Mouse (Mus musculus) right cerebral cortex, postnatal 10 days (tissue): ENCODE measurements around the gene Fgd6.

ENCODE experiments used
- DNase-seq, 2 experiments: peaks; one replicate each; pipeline ENCODE4 v3.0.0; 2021; ENCODE audit warnings: low spot score in 2 of 2

Gene Fgd6

GRCm38 (mm10) chr10:94134535-94135390 is 99.0 kb downstream of the Fgd6 start:
- no peak for DNase-seq

DNA sequence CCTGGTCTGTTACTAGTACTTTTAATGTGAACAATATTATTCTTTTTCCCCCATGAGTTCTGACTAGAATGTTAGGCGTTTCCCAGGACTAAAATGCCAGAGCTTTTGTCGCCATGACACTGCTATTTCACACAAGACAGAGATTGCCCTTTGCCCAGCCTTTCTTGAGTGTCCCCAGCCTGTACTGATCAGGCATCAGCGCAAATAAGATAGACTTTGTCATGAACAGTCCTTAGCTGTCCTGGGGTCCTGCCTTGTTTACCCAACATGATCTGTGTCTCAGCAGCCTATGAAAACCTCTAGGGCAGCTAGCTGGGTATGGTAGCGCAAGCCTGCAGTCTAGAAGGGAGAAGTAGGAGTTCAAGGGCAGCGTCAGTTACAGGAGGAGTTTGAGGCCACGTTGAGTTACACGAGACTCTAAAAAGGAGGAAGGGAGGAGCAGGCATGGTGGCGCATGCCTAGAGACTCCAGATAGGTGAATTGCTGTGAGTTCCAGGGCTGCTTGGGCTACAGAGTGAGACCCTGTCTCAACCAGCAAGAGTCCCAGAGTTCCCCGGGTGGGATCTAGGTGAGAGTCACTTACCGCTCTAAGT is 103.2 kb downstream of the Fgd6 start:
- DNase-seq: no peak

DNA sequence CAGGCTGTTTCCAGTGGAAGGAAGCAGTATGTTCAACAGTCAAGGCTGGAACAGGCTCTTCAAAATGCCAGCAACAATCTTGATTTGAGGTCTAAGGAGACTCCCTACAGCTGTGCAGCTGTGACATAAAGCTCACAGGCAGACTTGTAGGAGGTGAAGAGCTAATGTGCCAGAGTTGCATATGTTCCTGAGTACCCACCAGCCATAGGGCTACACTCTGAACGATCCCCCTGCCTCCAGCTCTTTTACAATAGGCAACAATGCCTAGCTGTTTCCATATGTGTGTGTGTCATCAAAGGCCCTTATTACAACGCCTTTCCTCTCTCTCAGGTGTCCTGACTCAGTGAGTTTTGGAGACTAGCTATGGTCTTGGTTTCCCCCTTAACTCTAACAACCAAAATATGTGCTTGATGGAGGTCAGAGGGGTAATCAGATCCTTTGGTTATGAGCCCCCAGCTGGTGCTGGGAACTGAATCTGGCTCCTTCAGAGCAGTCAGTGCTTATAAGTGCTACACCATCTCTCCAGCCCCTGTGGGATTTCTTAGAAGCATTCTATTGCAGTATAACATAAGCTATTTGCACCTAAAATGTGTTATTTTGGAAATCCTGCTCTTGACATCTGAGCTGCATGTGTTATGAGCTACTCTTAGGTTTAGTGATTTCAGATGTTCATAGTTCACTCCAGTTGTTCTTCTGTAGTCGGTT is 104.6 kb downstream of the Fgd6 start:
- no peak for DNase-seq

- DNase-seq: no peak
Observed at GRCm38 (mm10) chr10:94142427-94142826, 106.6 kb downstream of the Fgd6 start.

GRCm38 (mm10) chr10:94144581-94144980 is 108.8 kb downstream of the Fgd6 start:
- DNase-seq: no peak

- no peak for DNase-seq
Observed at GRCm38 (mm10) chr10:94147391-94147755, 111.6 kb downstream of the Fgd6 start.

GRCm38 (mm10) chr10:94147756-94148531 is 112.1 kb downstream of the Fgd6 start, which contains the start of gene Nr2c1:
TSS of gene Nr2c1 (plus strand) at chr10:94148023.
- DNase-seq: peak; percentile 94 to 95

GRCm38 (mm10) chr10:94151488-94151887 is 115.7 kb downstream of the Fgd6 start:
- DNase-seq: no peak

DNA sequence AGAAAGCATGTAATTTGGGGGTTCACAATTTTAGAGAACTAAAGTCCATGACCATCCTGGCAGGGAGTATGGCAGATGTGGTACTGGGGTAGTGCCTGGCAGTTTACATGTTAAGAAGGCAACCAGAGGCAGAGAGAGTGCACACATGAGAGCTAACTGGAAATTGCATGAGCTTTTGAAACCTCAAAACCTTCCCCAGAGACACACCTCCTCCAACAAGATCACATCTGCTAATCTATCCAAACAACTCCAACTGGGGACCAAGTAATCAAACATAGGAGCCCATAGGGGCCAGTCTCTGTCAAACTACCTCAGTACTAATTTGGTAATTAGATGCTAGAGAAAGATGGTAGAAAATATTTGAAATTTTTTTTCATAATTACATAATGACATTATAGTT is 118.0 kb downstream of the Fgd6 start:
- no peak for DNase-seq

- DNase-seq: no peak
Observed at GRCm38 (mm10) chr10:94158962-94159361, 123.2 kb downstream of the Fgd6 start.

DNA sequence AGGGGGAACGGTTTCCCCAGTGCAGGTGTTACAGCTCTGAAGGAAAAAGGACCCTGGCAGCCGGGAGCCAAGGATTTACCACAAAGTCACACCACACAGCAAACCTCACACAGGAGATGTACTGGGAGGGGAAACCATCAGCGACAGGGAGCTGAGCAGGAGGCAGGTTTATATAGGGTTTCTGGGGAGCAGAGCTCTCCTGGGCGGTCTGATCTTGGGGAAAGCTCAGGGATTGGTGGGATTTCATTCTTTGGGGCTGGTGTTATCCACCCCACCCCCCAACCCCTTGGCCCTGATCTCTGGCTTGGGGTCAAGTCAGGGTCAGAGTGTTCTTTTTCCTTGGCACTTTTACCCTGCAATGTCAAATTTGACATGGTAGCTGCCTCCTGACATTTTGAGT is 123.6 kb downstream of the Fgd6 start:
- DNase-seq: peak in 1 of 2 experiments; percentile 5

DNA sequence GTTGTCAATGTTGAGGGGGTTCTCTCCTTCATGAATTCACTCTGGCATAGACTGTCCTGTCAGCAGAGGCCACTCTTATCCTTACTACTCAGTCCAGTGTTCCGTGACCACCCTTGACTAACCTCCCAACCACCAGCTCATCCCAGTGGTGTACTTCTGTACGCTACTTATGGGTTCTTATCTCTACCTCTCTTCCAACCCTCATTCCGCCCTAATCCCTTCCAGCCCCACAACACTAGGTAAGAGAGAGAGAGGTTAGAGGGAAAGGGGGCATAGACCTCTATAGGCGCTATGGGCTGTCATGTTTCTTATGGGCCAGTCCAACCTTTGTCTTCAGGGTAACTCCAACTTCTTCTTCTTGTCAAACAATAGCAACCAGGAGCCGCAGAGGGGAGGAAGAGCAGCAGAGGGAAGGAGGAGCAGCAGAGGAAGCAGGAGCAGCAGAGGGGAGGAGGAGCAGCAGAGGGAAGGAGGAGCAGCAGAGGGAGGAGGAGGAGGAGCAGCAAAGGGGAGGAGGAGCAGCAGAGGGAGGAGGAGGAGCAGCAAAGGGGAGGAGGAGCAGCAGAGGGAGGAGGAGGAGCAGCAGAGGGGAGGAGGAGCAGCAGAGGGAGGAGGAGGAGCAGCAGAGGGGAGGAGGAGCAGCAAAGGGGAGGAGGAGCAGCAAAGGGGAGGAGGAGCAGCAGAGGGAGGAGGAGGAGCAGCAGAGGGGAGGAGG is 125.4 kb downstream of the Fgd6 start:
- DNase-seq: no peak

GRCm38 (mm10) chr10:94162031-94162430 is 126.2 kb downstream of the Fgd6 start:
- DNase-seq: no peak

DNA sequence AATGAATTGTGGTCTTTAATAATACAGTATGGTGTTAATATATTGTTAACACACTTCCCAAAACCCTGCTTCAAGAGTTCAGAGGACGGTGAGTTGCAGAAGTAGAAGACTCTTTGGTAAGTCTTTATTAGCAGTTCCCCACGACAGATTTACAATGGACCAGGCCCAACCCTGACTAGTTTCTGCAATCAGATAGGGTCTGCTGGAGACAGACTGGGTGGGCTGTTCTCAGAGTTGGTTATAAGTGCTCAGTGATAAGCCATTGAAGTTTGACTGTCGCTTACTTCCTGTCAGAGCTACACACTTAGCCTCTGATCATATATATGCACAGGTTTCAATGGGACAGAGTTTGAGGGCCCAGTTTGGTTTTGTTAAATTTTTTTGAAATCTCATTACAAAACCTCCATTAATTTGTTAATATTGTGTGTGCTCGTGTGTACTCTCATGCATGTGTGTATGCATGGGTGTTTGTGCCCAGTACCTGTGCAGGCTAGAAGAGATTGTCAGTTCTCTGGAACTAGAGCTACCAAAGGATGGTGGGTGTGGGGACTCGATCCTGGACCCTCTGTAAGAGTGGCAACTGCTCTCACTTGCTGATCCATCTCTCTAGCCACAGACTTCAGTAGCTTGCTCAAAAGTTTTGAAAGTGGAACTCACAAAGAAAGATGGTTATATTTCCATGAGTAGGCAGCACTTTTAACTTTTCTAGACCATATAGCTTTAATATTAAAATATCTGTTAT is 128.5 kb downstream of the Fgd6 start:
- no peak for DNase-seq

DNA sequence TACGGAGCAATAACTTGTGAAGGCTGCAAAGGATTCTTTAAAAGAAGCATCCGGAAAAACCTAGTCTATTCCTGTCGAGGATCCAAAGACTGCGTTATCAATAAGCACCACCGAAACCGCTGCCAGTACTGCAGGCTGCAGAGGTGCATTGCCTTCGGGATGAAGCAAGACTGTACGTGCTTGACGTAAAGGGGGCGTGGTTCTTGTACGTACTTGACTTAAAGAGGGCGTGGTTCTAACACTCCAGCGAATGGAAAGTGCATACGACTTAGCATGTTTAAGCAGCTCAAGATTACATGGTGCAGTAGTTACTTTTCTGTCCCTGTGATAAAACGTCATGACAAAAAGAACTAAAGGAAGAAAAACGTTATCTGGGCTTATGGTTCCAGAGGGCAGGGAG is 129.6 kb downstream of the Fgd6 start:
- DNase-seq: no peak

- DNase-seq: no peak
Observed at GRCm38 (mm10) chr10:94167051-94167750, 131.4 kb downstream of the Fgd6 start.

GRCm38 (mm10) chr10:94171440-94172130 is 135.8 kb downstream of the Fgd6 start:
- no peak for DNase-seq

- DNase-seq: no peak
Observed at GRCm38 (mm10) chr10:94172137-94172536, 136.3 kb downstream of the Fgd6 start.

DNA sequence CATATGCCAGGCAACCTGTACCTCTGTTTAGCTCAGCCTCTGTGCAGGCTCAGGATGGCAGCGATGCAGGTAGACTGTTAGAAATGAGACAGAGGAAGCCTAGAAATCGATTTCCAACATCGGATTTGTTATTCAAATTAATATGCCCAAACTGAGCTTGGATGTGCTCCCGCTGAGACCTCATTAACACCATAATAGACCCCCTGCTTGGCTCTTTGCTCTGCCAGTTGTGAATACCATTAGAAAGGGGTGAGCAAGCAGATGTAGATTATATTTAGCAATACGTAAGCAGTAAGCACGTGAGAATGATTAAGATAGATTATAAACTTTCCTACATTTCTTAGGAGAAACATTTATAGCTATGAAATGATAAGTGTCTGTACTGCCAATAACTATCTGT is 136.9 kb downstream of the Fgd6 start:
- no peak for DNase-seq
